In the genomic region with DNA sequence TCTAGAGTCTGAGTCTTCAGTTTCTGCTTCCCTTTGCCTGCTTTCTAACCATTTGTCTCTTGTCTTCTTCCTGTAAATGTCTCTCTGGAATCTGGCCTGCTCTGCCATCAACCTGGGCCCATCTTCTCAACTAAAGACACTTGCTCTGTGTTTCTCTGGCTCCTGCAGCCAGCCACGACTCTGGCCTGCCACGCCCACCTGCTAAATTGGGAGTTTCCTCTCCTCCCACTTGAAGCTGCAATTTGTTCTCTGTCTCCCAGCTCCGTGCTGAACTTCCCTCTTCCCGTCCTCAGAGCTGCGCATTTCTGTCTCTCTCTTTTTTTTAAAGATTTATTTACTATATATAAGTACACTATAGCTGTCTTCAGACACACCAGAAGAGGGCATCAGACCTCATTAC, we compare ENCODE assay signal across 33 mouse cellular contexts. TPM values are rescaled to one million over a fixed set of nuclear protein-coding genes. Genes with fewer than 3 reads are reported as not detected.
DNase-seq lines count a peak whose midpoint lies in the region; ATAC-seq and TF ChIP-seq lines count a peak whose summit lies in the region.
"Had no signal": no experiment of that assay in that cellular context is flagged by ENCODE, and none has a peak within 500 bp of the region (broad histone marks: within the 10 kb centered on the region; RNA-seq: fewer than 3 reads in every experiment).

No protein-coding gene starts in this region.

- intact Hi-C loops in gastrocnemius, adult 2 months (cut with DNase I) = no loop called here

- peaks cover 7% of the 10 kb centered on the region for H3K4me1 ChIP-seq in heart, embryonic 12.5 days (replicated peaks)
- H3K4me1 ChIP-seq in lung, adult 2 months (ENCODE audit: control insufficient read depth, insufficient read depth, low read length) = peaks cover 5% of the 10 kb centered on the region

- H3K9ac ChIP-seq in heart, embryonic 12.5 days = no peak overlapping the region
- H3K9ac ChIP-seq: embryonic facial prominence, embryonic 13.5 days; forebrain, embryonic 12.5 days; forebrain, embryonic 15.5 days; heart, embryonic 15.5 days; hindbrain, embryonic 12.5 days; hindbrain, embryonic 15.5 days had no signal

- no peak overlapping the region for H3K4me2 ChIP-seq in heart, embryonic 12.5 days
- H3K4me2 ChIP-seq: embryonic facial prominence, embryonic 13.5 days; forebrain, embryonic 12.5 days; forebrain, embryonic 15.5 days; heart, embryonic 11.5 days; heart, embryonic 15.5 days; hindbrain, embryonic 12.5 days; hindbrain, embryonic 15.5 days had no signal

- no peak for TF ChIP-seq POLR2A in lung, adult 2 months (IDR thresholded peaks at IDR 0.05; ENCODE audit: borderline replicate concordance, extremely low read depth, low read depth, low read length)

- no peaks in the 10 kb centered on the region for H3K36me3 ChIP-seq in heart, embryonic 12.5 days
- H3K36me3 ChIP-seq: embryonic facial prominence, embryonic 10.5 days; embryonic facial prominence, embryonic 13.5 days; forebrain, embryonic 12.5 days; forebrain, embryonic 15.5 days; heart, embryonic 15.5 days; hindbrain, embryonic 12.5 days; hindbrain, embryonic 15.5 days had no signal

- H3K9me3 ChIP-seq in heart, embryonic 12.5 days (replicated peaks) = no peaks in the 10 kb centered on the region
- H3K9me3 ChIP-seq: embryonic facial prominence, embryonic 10.5 days; embryonic facial prominence, embryonic 13.5 days; forebrain, embryonic 12.5 days; forebrain, embryonic 15.5 days; heart, embryonic 15.5 days; hindbrain, embryonic 12.5 days; hindbrain, embryonic 15.5 days had no signal

- no peak overlapping the region for H3K27ac ChIP-seq in gastrocnemius, adult 2 months
- H3K27ac ChIP-seq in heart, embryonic 12.5 days (ENCODE audit: poor library complexity, severe bottlenecking) = no peak overlapping the region
- H3K27ac ChIP-seq: embryonic facial prominence, embryonic 10.5 days; embryonic facial prominence, embryonic 13.5 days; forebrain, embryonic 12.5 days; forebrain, embryonic 15.5 days; heart, adult 2 months; heart, embryonic 15.5 days; hindbrain, embryonic 12.5 days; hindbrain, embryonic 15.5 days had no signal

- no peak for ATAC-seq in heart, embryonic 12.5 days (ENCODE audit: insufficient number of reproducible peaks, low FRiP score)
- ATAC-seq: forebrain, embryonic 15.5 days had no signal

- no peaks in the 10 kb centered on the region for H3K27me3 ChIP-seq in heart, embryonic 12.5 days (replicated peaks)
- H3K27me3 ChIP-seq: embryonic facial prominence, embryonic 13.5 days; forebrain, embryonic 12.5 days; forebrain, embryonic 15.5 days; heart, embryonic 15.5 days; hindbrain, embryonic 12.5 days; hindbrain, embryonic 15.5 days had no signal

- peak; percentile 31 for DNase-seq in gastrocnemius, adult 2 months
- DNase-seq in gastrocnemius, postnatal 25 days = no peak
- peak; percentile 20 for DNase-seq in heart, adult 8-10 months (ENCODE audit: low spot score)
- peak; percentile 24 for DNase-seq in lung, postnatal 36 days
- DNase-seq in lung, adult 2 months = no peak
- peak; percentile 46 for DNase-seq in R1 (ENCODE audit: low read depth, low spot score)
- no peak for DNase-seq in thymus, postnatal 36 days
- DNase-seq: adrenal gland, adult 2 months; adrenal gland, postnatal 14 days; cerebellum, adult 11-12 months; cerebellum, adult 8-10 months; cerebellum, postnatal 10 days; cerebellum, postnatal 36 days; embryo, embryonic 11 days; gastrocnemius, postnatal 10 days; heart, adult 2 months; heart, postnatal 10 days had no signal

- TF ChIP-seq CTCF in gastrocnemius, adult 2 months (IDR thresholded peaks at IDR 0.05) = no peak
- no peak for TF ChIP-seq CTCF in lung, adult 2 months (IDR thresholded peaks at IDR 0.05; ENCODE audit: insufficient read depth, low read length)

- 34% methylated on average over 5 of the region's 5 CpGs for WGBS in heart, embryonic 12.5 days
- WGBS in lung, adult 2 months = 26% methylated on average over 5 of the region's 5 CpGs

- H3K4me3 ChIP-seq in gastrocnemius, adult 2 months = no peak overlapping the region
- H3K4me3 ChIP-seq in heart, embryonic 12.5 days = no peak overlapping the region
- H3K4me3 ChIP-seq in lung, adult 2 months (replicated peaks; ENCODE audit: extremely low read depth, low read depth, low read length) = no peak overlapping the region
- H3K4me3 ChIP-seq: embryonic facial prominence, embryonic 10.5 days; embryonic facial prominence, embryonic 13.5 days; erythroblast, embryonic 14.5 days; forebrain, embryonic 12.5 days; forebrain, embryonic 15.5 days; heart, adult 2 months; heart, embryonic 15.5 days; hindbrain, embryonic 12.5 days; hindbrain, embryonic 15.5 days had no signal

RNA-seq across cellular contexts. Expression of a gene that starts 5.0 kb away (rescaled TPM):
- 1 to 10 TPM; 2.4 to 4.0 TPM for total RNA-seq in gastrocnemius, adult 2 months (2021)
- total RNA-seq in gastrocnemius, postnatal 25 days (2021) = 1 to 10 TPM; 2.8 to 3.4 TPM
- total RNA-seq in heart, adult 8-10 months (2022) = 1 to 10 TPM; 5.7 to 7.5 (median 7.0) TPM
- polyA plus RNA-seq in heart, embryonic 12.5 days (2016; fragmentation: Nextera tagmentation; extraction: Ambion mirVana) = 0.17 and 0.31 TPM in 2 replicates
- 17.1 and 27.9 TPM in 2 replicates for polyA plus RNA-seq in lung, adult 2 months (2012; rRNA removed)
- polyA plus RNA-seq: embryonic facial prominence, embryonic 10.5 days; erythroblast, embryonic 14.5 days; heart, embryonic 11.5 days had no signal

RNA-seq across cellular contexts. Expression of a gene that starts 23.4 kb away (rescaled TPM):
- total RNA-seq in gastrocnemius, adult 2 months (2021) = not detected
- total RNA-seq in gastrocnemius, postnatal 25 days (2021) = not detected
- total RNA-seq in heart, adult 8-10 months (2022) = not detected
- not detected in 2 replicates for polyA plus RNA-seq in heart, embryonic 12.5 days (2016; fragmentation: Nextera tagmentation; extraction: Ambion mirVana)
- 0.27 and 1.1 TPM in 2 replicates for polyA plus RNA-seq in lung, adult 2 months (2012; rRNA removed)
- total RNA-seq: adrenal gland, adult 2 months; adrenal gland, postnatal 14 days; adrenal gland, postnatal 4 days; ES-E14; gastrocnemius, postnatal 10 days; gastrocnemius, postnatal 4 days; heart, adult 2 months; heart, postnatal 10 days; hematopoietic stem cell, adult 5-6 weeks had no signal
- polyA plus RNA-seq: adrenal gland, adult 2 months; embryonic facial prominence, embryonic 10.5 days; embryonic facial prominence, embryonic 13.5 days; erythroblast, embryonic 14.5 days; forebrain, embryonic 12.5 days; forebrain, embryonic 15.5 days; heart, embryonic 15.5 days; hindbrain, embryonic 12.5 days had no signal

RNA-seq across cellular contexts. Expression of a gene that starts 26.3 kb away (rescaled TPM):
- not detected for total RNA-seq in gastrocnemius, adult 2 months (2021)
- under 1 TPM; 0.51 to 0.67 TPM for total RNA-seq in gastrocnemius, postnatal 25 days (2021)
- total RNA-seq in heart, adult 8-10 months (2022) = 1 to 10 TPM; 1.1 to 6.7 (median 1.6) TPM
- 0.83 and 0.96 TPM in 2 replicates for polyA plus RNA-seq in heart, embryonic 12.5 days (2016; fragmentation: Nextera tagmentation; extraction: Ambion mirVana)
- polyA plus RNA-seq in lung, adult 2 months (2012; rRNA removed) = 46.7 and 112 TPM in 2 replicates

RNA-seq across cellular contexts. Expression of a gene that starts 46.5 kb away (rescaled TPM):
- not detected for total RNA-seq in gastrocnemius, adult 2 months (2021)
- total RNA-seq in gastrocnemius, postnatal 25 days (2021) = not detected
- not detected for total RNA-seq in heart, adult 8-10 months (2022)
- polyA plus RNA-seq in heart, embryonic 12.5 days (2016; fragmentation: Nextera tagmentation; extraction: Ambion mirVana) = not detected in 2 replicates
- polyA plus RNA-seq in lung, adult 2 months (2012; rRNA removed) = 0.07 TPM in 1 of 2 replicates, not detected in the other
- total RNA-seq: adrenal gland, adult 2 months; adrenal gland, postnatal 14 days; adrenal gland, postnatal 4 days; ES-E14; gastrocnemius, postnatal 10 days; gastrocnemius, postnatal 4 days; heart, adult 2 months; heart, postnatal 10 days; hematopoietic stem cell, adult 5-6 weeks had no signal
- polyA plus RNA-seq: adrenal gland, adult 2 months; cortical plate, adult 2 months; embryonic facial prominence, embryonic 10.5 days; embryonic facial prominence, embryonic 13.5 days; erythroblast, embryonic 14.5 days; forebrain, embryonic 12.5 days; forebrain, embryonic 15.5 days; heart, adult 2 months; heart, embryonic 11.5 days; heart, embryonic 15.5 days; hindbrain, embryonic 12.5 days; hindbrain, embryonic 15.5 days; intestine, embryonic 14.5 days had no signal

Comparison
In these comparisons a context has a peak if more than half of its experiments do, and no peak if none do; other contexts are left out.
1. DNase-seq: peak in gastrocnemius, adult 2 months (single experiment), heart, adult 8-10 months (single experiment), lung, postnatal 36 days (single experiment) and R1 (single experiment); none in gastrocnemius, postnatal 25 days (single experiment), lung, adult 2 months (single experiment) and thymus, postnatal 36 days (0 of 2).